Mouse (Mus musculus): ENCODE measurements around the gene Sspn.

The Sspn gene

GRCm38 (mm10) chr6:145973356-145973755 lies 41.9 kb downstream of the Sspn start:
- DNase-seq (ENCODE audit: low read depth, low spot score) = no peak

GRCm38 (mm10) chr6:145974766-145975165 lies 43.3 kb downstream of the Sspn start:
- DNase-seq (ENCODE audit: low read depth, low spot score) = no peak

- DNase-seq (ENCODE audit: low read depth, low spot score) = no peak
Measured at GRCm38 (mm10) chr6:145977344-145977743, 45.9 kb downstream of the Sspn start.

GRCm38 (mm10) chr6:145977771-145978450 lies 46.5 kb downstream of the Sspn start:
- no peak for DNase-seq (ENCODE audit: low read depth, low spot score)

- DNase-seq (ENCODE audit: low read depth, low spot score) = no peak
Measured at GRCm38 (mm10) chr6:145981074-145981473, 49.6 kb downstream of the Sspn start.

GRCm38 (mm10) chr6:145982335-145982734 lies 50.9 kb downstream of the Sspn start:
- DNase-seq (ENCODE audit: low read depth, low spot score) = no peak

- DNase-seq (ENCODE audit: low read depth, low spot score) = no peak
Measured at GRCm38 (mm10) chr6:145990578-145990977, 59.1 kb downstream of the Sspn start.

GRCm38 (mm10) chr6:145992526-145992925 lies 61.1 kb downstream of the Sspn start:
- no peak for DNase-seq (ENCODE audit: low read depth, low spot score)

GRCm38 (mm10) chr6:145992985-145993384 lies 61.5 kb downstream of the Sspn start:
- DNase-seq (ENCODE audit: low read depth, low spot score) = no peak

- DNase-seq (ENCODE audit: low read depth, low spot score) = peak; percentile 17
Measured at GRCm38 (mm10) chr6:145998314-145999007, 67.0 kb downstream of the Sspn start.

- DNase-seq (ENCODE audit: low read depth, low spot score) = no peak
Measured at GRCm38 (mm10) chr6:146000767-146001166, 69.3 kb downstream of the Sspn start.

GRCm38 (mm10) chr6:146001396-146002191 lies 70.2 kb downstream of the Sspn start:
- DNase-seq (ENCODE audit: low read depth, low spot score) = no peak

- no peak for DNase-seq (ENCODE audit: low read depth, low spot score)
Measured at GRCm38 (mm10) chr6:146004174-146004601, 72.7 kb downstream of the Sspn start.

- no peak for DNase-seq (ENCODE audit: low read depth, low spot score)
Measured at GRCm38 (mm10) chr6:146005129-146005886, 73.9 kb downstream of the Sspn start.

GRCm38 (mm10) chr6:146005935-146006564 lies 74.6 kb downstream of the Sspn start:
- DNase-seq (ENCODE audit: low read depth, low spot score) = no peak

GRCm38 (mm10) chr6:146006753-146007152 lies 75.3 kb downstream of the Sspn start:
- DNase-seq (ENCODE audit: low read depth, low spot score) = no peak

- peak; percentile 25 for DNase-seq (ENCODE audit: low read depth, low spot score)
Measured at GRCm38 (mm10) chr6:146008450-146008981, 77.1 kb downstream of the Sspn start.

- DNase-seq (ENCODE audit: low read depth, low spot score) = no peak
Measured at GRCm38 (mm10) chr6:146009163-146009915, 77.9 kb downstream of the Sspn start.

- no peak for DNase-seq (ENCODE audit: low read depth, low spot score)
Measured at GRCm38 (mm10) chr6:146010093-146010764, 78.8 kb downstream of the Sspn start.

GRCm38 (mm10) chr6:146014312-146014711 lies 82.9 kb downstream of the Sspn start:
- DNase-seq (ENCODE audit: low read depth, low spot score) = no peak

Measured in retina, postnatal 7 days (tissue).